In genomic region chr6:41692200-41692599, GRCm38 (mm10) we compare ENCODE assay signal across 25 mouse cellular contexts. TPM values are rescaled to one million over a fixed set of nuclear protein-coding genes. Genes with fewer than 3 reads are reported as not detected.
DNase-seq lines count a peak whose midpoint lies in the region; ATAC-seq and TF ChIP-seq lines count a peak whose summit lies in the region.
"Had no signal": no experiment of that assay in that cellular context is flagged by ENCODE, and none has a peak within 500 bp of the region (broad histone marks: within the 10 kb centered on the region; RNA-seq: fewer than 3 reads in every experiment).

No protein-coding gene starts in this region.

- H3K4me2 ChIP-seq in embryonic facial prominence, embryonic 11.5 days (ENCODE audit: low read depth, low read length), result no peak overlapping the region
- H3K4me2 ChIP-seq: embryonic facial prominence, embryonic 13.5 days; embryonic facial prominence, embryonic 15.5 days; forebrain, embryonic 12.5 days had no signal

- TF ChIP-seq CTCF in C2C12 (IDR thresholded peaks at IDR 0.05; ENCODE audit: control insufficient read depth, insufficient read depth, insufficient read length), result no peak

- no peaks in the 10 kb centered on the region for H3K9me3 ChIP-seq in embryonic facial prominence, embryonic 11.5 days (replicated peaks; ENCODE audit: control insufficient read depth, low read length)
- H3K9me3 ChIP-seq in embryonic facial prominence, embryonic 10.5 days, result no peaks in the 10 kb centered on the region
- H3K9me3 ChIP-seq: embryonic facial prominence, embryonic 13.5 days; embryonic facial prominence, embryonic 15.5 days; forebrain, embryonic 10.5 days; forebrain, embryonic 12.5 days had no signal

- H3K27ac ChIP-seq in embryonic facial prominence, embryonic 11.5 days (replicated peaks; ENCODE audit: low read depth, low read length), result no peak overlapping the region
- H3K27ac ChIP-seq in embryonic facial prominence, embryonic 10.5 days (replicated peaks), result no peak overlapping the region
- H3K27ac ChIP-seq: embryonic facial prominence, embryonic 13.5 days; embryonic facial prominence, embryonic 15.5 days; forebrain, embryonic 10.5 days; forebrain, embryonic 12.5 days had no signal

- H3K36me3 ChIP-seq in embryonic facial prominence, embryonic 11.5 days (replicated peaks; ENCODE audit: control insufficient read depth, insufficient read depth, low read depth, low read length), result no peaks in the 10 kb centered on the region
- H3K36me3 ChIP-seq in embryonic facial prominence, embryonic 10.5 days (replicated peaks), result no peaks in the 10 kb centered on the region
- no peaks in the 10 kb centered on the region for H3K36me3 ChIP-seq in C2C12 (ENCODE audit: control insufficient read depth, insufficient read depth)
- H3K36me3 ChIP-seq: embryonic facial prominence, embryonic 13.5 days; embryonic facial prominence, embryonic 15.5 days; forebrain, embryonic 10.5 days; forebrain, embryonic 12.5 days had no signal

- no peak overlapping the region for H3K9ac ChIP-seq in embryonic facial prominence, embryonic 11.5 days (replicated peaks; ENCODE audit: low read length)
- H3K9ac ChIP-seq: embryonic facial prominence, embryonic 13.5 days; embryonic facial prominence, embryonic 15.5 days; forebrain, embryonic 12.5 days had no signal

- peak; percentile 30 for DNase-seq in embryonic facial prominence, embryonic 11.5 days (ENCODE audit: low spot score)
- no peak for DNase-seq in embryonic facial prominence, embryonic 10.5 days (ENCODE audit: low spot score)
- DNase-seq in 3T3-L1 (ENCODE audit: low read depth, low spot score), result peak; percentile 55
- DNase-seq in lung, adult 18-20 months, result no peak
- DNase-seq: adrenal gland, adult 2 months; adrenal gland, postnatal 10 days; adrenal gland, postnatal 25 days; B cell, adult 2 months; cerebellum, adult 11 months; cerebellum, adult 18-20 months; cerebellum, adult 8-10 months; cerebellum, adult 9-11 months; cerebellum, postnatal 14 days; cerebellum, postnatal 36 days; embryo, embryonic 11 days had no signal

- no peaks in the 10 kb centered on the region for H3K79me3 ChIP-seq in C2C12 (ENCODE audit: low read depth)

- H3K27me3 ChIP-seq in embryonic facial prominence, embryonic 11.5 days (ENCODE audit: control insufficient read depth, insufficient read depth, low read length), result no peaks in the 10 kb centered on the region
- H3K27me3 ChIP-seq in embryonic facial prominence, embryonic 10.5 days (replicated peaks; ENCODE audit: low read depth, poor library complexity, severe bottlenecking), result no peaks in the 10 kb centered on the region
- H3K27me3 ChIP-seq in C2C12 (ENCODE audit: control insufficient read depth, insufficient read depth, insufficient read length), result no peaks in the 10 kb centered on the region
- H3K27me3 ChIP-seq: embryonic facial prominence, embryonic 13.5 days; embryonic facial prominence, embryonic 15.5 days; forebrain, embryonic 12.5 days had no signal

- no peak overlapping the region for H3ac ChIP-seq in C2C12 (ENCODE audit: control insufficient read depth, insufficient read length, low read depth)

- no peak overlapping the region for H3K4me3 ChIP-seq in embryonic facial prominence, embryonic 11.5 days (ENCODE audit: low read depth, low read length)
- no peak overlapping the region for H3K4me3 ChIP-seq in embryonic facial prominence, embryonic 10.5 days
- no peak overlapping the region for H3K4me3 ChIP-seq in C2C12 (ENCODE audit: insufficient read depth, poor library complexity, severe bottlenecking)
- H3K4me3 ChIP-seq: embryonic facial prominence, embryonic 13.5 days; embryonic facial prominence, embryonic 15.5 days; erythroblast, embryonic 14.5 days; forebrain, embryonic 10.5 days; forebrain, embryonic 12.5 days had no signal

- ATAC-seq in embryonic facial prominence, embryonic 11.5 days (replicated peaks; ENCODE audit: insufficient number of reproducible peaks, low FRiP score, low TSS enrichment, low read depth), result no peak
- ATAC-seq: forebrain, embryonic 14.5 days; forebrain, embryonic 16.5 days had no signal

- no peaks in the 10 kb centered on the region for H3K79me2 ChIP-seq in C2C12 (ENCODE audit: control insufficient read depth, insufficient read depth)

- no peaks in the 10 kb centered on the region for H3K4me1 ChIP-seq in embryonic facial prominence, embryonic 11.5 days (ENCODE audit: control insufficient read depth, insufficient read depth, low read length)
- H3K4me1 ChIP-seq in embryonic facial prominence, embryonic 10.5 days, result no peaks in the 10 kb centered on the region
- H3K4me1 ChIP-seq: embryonic facial prominence, embryonic 13.5 days; embryonic facial prominence, embryonic 15.5 days; forebrain, embryonic 10.5 days; forebrain, embryonic 12.5 days had no signal

TF ChIP-seq in C2C12, 6 proteins besides CTCF, POLR2A, EP300 and RAD21:
- peak; percentile 92 for TF ChIP-seq CEBPB (IDR thresholded peaks at IDR 0.05; ENCODE audit: low read depth)
- peak; percentile 24 for TF ChIP-seq USF1 (IDR thresholded peaks at IDR 0.05; ENCODE audit: low read depth)
- no peak for TF ChIP-seq MAX (IDR thresholded peaks at IDR 0.05)
- TF ChIP-seq FOSL1 (IDR thresholded peaks at IDR 0.05; ENCODE audit: insufficient read depth, low read length, poor library complexity, severe bottlenecking), result peak; percentile 42

RNA-seq across cellular contexts. Expression of gene Llcfc1, which starts 8.0 kb away (rescaled TPM):
- not detected in 2 replicates for polyA plus RNA-seq in embryonic facial prominence, embryonic 11.5 days (2014; fragmentation: Nextera tagmentation; extraction: Ambion mirVana)
- not detected in 2 replicates for polyA plus RNA-seq in embryonic facial prominence, embryonic 10.5 days (2016; fragmentation: Nextera tagmentation; extraction: Ambion mirVana)
- not detected for polyA plus RNA-seq in C2C12 (2012; fragmentation: generic; extraction: Trizol)
- polyA plus RNA-seq: adrenal gland, adult 2 months; brain, embryonic 14.5 days; embryonic facial prominence, embryonic 13.5 days; embryonic facial prominence, embryonic 15.5 days; erythroblast, embryonic 14.5 days; forebrain, embryonic 10.5 days; forebrain, embryonic 12.5 days; forebrain, embryonic 14.5 days; forebrain, embryonic 16.5 days; frontal cortex, adult 2 months had no signal

RNA-seq across cellular contexts. Expression of gene Trpv5, which starts 11.6 kb away (rescaled TPM):
- polyA plus RNA-seq in embryonic facial prominence, embryonic 11.5 days (2014; fragmentation: Nextera tagmentation; extraction: Ambion mirVana), result not detected in 2 replicates
- polyA plus RNA-seq in embryonic facial prominence, embryonic 10.5 days (2016; fragmentation: Nextera tagmentation; extraction: Ambion mirVana), result not detected in 2 replicates
- not detected for polyA plus RNA-seq in C2C12 (2012; fragmentation: generic; extraction: Trizol)
- polyA plus RNA-seq: adrenal gland, adult 2 months; brain, embryonic 14.5 days; embryonic facial prominence, embryonic 13.5 days; embryonic facial prominence, embryonic 15.5 days; erythroblast, embryonic 14.5 days; forebrain, embryonic 10.5 days; forebrain, embryonic 12.5 days; forebrain, embryonic 14.5 days; forebrain, embryonic 16.5 days; frontal cortex, adult 2 months had no signal

RNA-seq across cellular contexts. Expression of gene Kel, which starts 11.9 kb away (rescaled TPM):
- polyA plus RNA-seq in embryonic facial prominence, embryonic 11.5 days (2014; fragmentation: Nextera tagmentation; extraction: Ambion mirVana), result 10.1 and 10.2 TPM in 2 replicates
- polyA plus RNA-seq in embryonic facial prominence, embryonic 10.5 days (2016; fragmentation: Nextera tagmentation; extraction: Ambion mirVana), result 5.8 and 6.2 TPM in 2 replicates
- not detected for polyA plus RNA-seq in C2C12 (2012; fragmentation: generic; extraction: Trizol)
- polyA plus RNA-seq: adrenal gland, adult 2 months had no signal

RNA-seq across cellular contexts. Expression of gene Trpv6, which starts 56.0 kb away (rescaled TPM):
- polyA plus RNA-seq in embryonic facial prominence, embryonic 11.5 days (2014; fragmentation: Nextera tagmentation; extraction: Ambion mirVana), result 0.26 and 0.56 TPM in 2 replicates
- polyA plus RNA-seq in embryonic facial prominence, embryonic 10.5 days (2016; fragmentation: Nextera tagmentation; extraction: Ambion mirVana), result 0.36 and 0.45 TPM in 2 replicates
- polyA plus RNA-seq in C2C12 (2012; fragmentation: generic; extraction: Trizol), result 0.09 TPM
- polyA plus RNA-seq: adrenal gland, adult 2 months had no signal

Comparison
In these comparisons a context has a peak if more than half of its experiments do, and no peak if none do; other contexts are left out.
1. DNase-seq: peak in embryonic facial prominence, embryonic 11.5 days (single experiment) and 3T3-L1 (single experiment); none in embryonic facial prominence, embryonic 10.5 days (single experiment) and lung, adult 18-20 months (0 of 2).